Comparison of ENCODE assay signal across 8 mouse cellular contexts in genomic region chr7:74013601-74014175, GRCm38 (mm10). TPM values are rescaled to one million over a fixed set of nuclear protein-coding genes. Genes with fewer than 3 reads are reported as not detected.
DNase-seq lines count a peak whose midpoint lies in the region; ATAC-seq and TF ChIP-seq lines count a peak whose summit lies in the region.

St8sia2 (minus strand) TSS chr7:74013690.

- no peaks in the 10 kb centered on the region for H3K9me3 ChIP-seq in intestine, embryonic 15.5 days

- no peak within 1 kb of the TSS for H3K27ac ChIP-seq in intestine, embryonic 15.5 days

- H3K36me3 ChIP-seq in intestine, embryonic 15.5 days = no peaks in the 10 kb centered on the region

- peak; percentile 89 for ATAC-seq in intestine, embryonic 15.5 days

- peak within 1 kb of the TSS; percentile 67 for H3K4me3 ChIP-seq in intestine, embryonic 15.5 days (replicated peaks)
- peak within 1 kb of the TSS; percentile 64 for H3K4me3 ChIP-seq in lung, adult 2 months (replicated peaks; ENCODE audit: extremely low read depth, low read depth, low read length)

- peak within 1 kb of the TSS; percentile 98 for H3K4me2 ChIP-seq in intestine, embryonic 15.5 days (replicated peaks)

- TF ChIP-seq CTCF in lung, adult 2 months (IDR thresholded peaks at IDR 0.05; ENCODE audit: insufficient read depth, low read length) = no peak

- peaks cover 19% of the 10 kb centered on the region; the same call in 1 of the 2 replicates for H3K27me3 ChIP-seq in intestine, embryonic 15.5 days (replicated peaks)

- H3K4me1 ChIP-seq in intestine, embryonic 15.5 days (replicated peaks) = peaks cover 10% of the 10 kb centered on the region
- no peaks in the 10 kb centered on the region for H3K4me1 ChIP-seq in lung, adult 2 months (ENCODE audit: control insufficient read depth, insufficient read depth, low read length)

- DNase-seq in cerebellum, postnatal 4 days (ENCODE audit: low spot score in 2 of 2) = peak; percentile 32 to 67
- DNase-seq in cerebellum, adult 11 months = no peak
- peak; percentile 13 to 29 for DNase-seq in adrenal gland, postnatal 4 days (ENCODE audit: low spot score in 2 of 2)
- peak; percentile 33 for DNase-seq in gastrocnemius, postnatal 25 days
- peak; percentile 40 for DNase-seq in lung, adult 2 months
- DNase-seq in ovary, adult 18-20 months (ENCODE audit: low spot score) = peak; percentile 61
- DNase-seq in thymus, postnatal 4 days = no peak

- H3K9ac ChIP-seq in intestine, embryonic 15.5 days = peak within 1 kb of the TSS; percentile 73

- WGBS in intestine, embryonic 15.5 days = under 1% methylated on average over 36 of the region's 42 CpGs
- WGBS in lung, adult 2 months = under 1% methylated on average over 37 of the region's 42 CpGs

- TF ChIP-seq POLR2A in lung, adult 2 months (IDR thresholded peaks at IDR 0.05; ENCODE audit: borderline replicate concordance, extremely low read depth, low read depth, low read length) = no peak

RNA-seq across cellular contexts. Expression of gene St8sia2, which starts in this region (rescaled TPM):
- 1 to 10 TPM; 5.9 to 7.1 TPM for total RNA-seq in adrenal gland, postnatal 4 days (2021)
- total RNA-seq in gastrocnemius, postnatal 25 days (2021) = under 1 TPM; 0.36 to 0.51 TPM
- 4.3 and 4.4 TPM in 2 replicates for polyA plus RNA-seq in intestine, embryonic 15.5 days (2015; fragmentation: Nextera tagmentation; extraction: Ambion mirVana)
- polyA plus RNA-seq in lung, adult 2 months (2012; rRNA removed) = 6.2 and 7.8 TPM in 2 replicates

Comparison
In these comparisons a context has a peak if more than half of its experiments do, and no peak if none do; other contexts are left out.
1. RNA of gene St8sia2 (total RNA-seq): 5.9 to 7.1 TPM in adrenal gland, postnatal 4 days; 0.36 to 0.51 TPM in gastrocnemius, postnatal 25 days; every median in the first group is over 4 times any median in the second.
2. DNase-seq: peak in cerebellum, postnatal 4 days (2 of 2), adrenal gland, postnatal 4 days (2 of 2), lung, adult 2 months (single experiment) and ovary, adult 18-20 months (single experiment); none in cerebellum, adult 11 months (single experiment) and thymus, postnatal 4 days (single experiment).
3. Peak in DNase-seq in gastrocnemius, postnatal 25 days; RNA of the gene not detected or under 1 TPM.